19 mouse cellular contexts compared by ENCODE assay signal in the genomic region with DNA sequence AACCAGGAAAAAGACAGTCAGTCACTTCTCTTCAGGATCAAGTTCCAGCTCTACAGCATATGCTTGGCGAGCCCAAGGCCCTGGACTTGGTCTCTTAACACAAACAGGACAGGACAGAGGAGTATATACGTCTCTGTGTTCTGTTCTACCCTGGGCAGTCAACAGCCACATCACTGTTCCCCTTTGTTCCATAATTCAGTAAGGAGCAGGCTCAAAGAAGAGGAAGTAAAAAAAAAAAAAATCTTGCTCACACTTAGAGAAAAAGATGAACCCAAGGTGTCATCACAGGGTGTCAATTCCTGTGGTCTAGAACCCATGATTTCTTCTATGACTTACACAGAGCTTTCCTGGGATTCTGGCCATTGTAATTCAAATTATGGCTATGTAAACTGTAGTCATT.
DNase-seq lines count a peak whose midpoint lies in the region; ATAC-seq lines count a peak whose summit lies in the region.
"Had no signal": no experiment of that assay in that cellular context is flagged by ENCODE, and none has a peak within 500 bp of the region (broad histone marks: within the 10 kb centered on the region; RNA-seq: fewer than 3 reads in every experiment).

No protein-coding gene starts in this region.

- no peak overlapping the region for H3K9ac ChIP-seq in liver, embryonic 11.5 days (ENCODE audit: low read depth, low read length)
- H3K9ac ChIP-seq: embryonic facial prominence, embryonic 12.5 days; forebrain, embryonic 15.5 days; hindbrain, embryonic 14.5 days had no signal

- WGBS in liver, embryonic 11.5 days: 74% methylated on average over 2 of the region's 2 CpGs

- no peak overlapping the region for H3K4me2 ChIP-seq in liver, embryonic 11.5 days
- H3K4me2 ChIP-seq: embryonic facial prominence, embryonic 12.5 days; forebrain, embryonic 15.5 days; hindbrain, embryonic 14.5 days had no signal

- peak; percentile 26 for DNase-seq in lung, postnatal 36 days
- no peak for DNase-seq in lung, postnatal 10 days
- peak; percentile 8 for DNase-seq in MEL-GATA-1-ER (ENCODE audit: extremely low read depth, low read depth)
- no peak for DNase-seq in heart, adult 11 months
- DNase-seq in kidney, adult 8-10 months: no peak
- no peak for DNase-seq in liver, embryonic 11.5 days (ENCODE audit: low spot score)
- DNase-seq: adrenal gland, adult 8-10 months; adrenal gland, postnatal 36 days; cerebellum, adult 11 months; cerebellum, adult 8-10 months; cerebellum, postnatal 14 days; gastrocnemius, postnatal 14 days; heart, postnatal 10 days had no signal

- ATAC-seq in granulocyte monocyte progenitor cell, adult 5-6 weeks (replicated peaks; ENCODE audit: poor library complexity, severe bottlenecking): peak; percentile 80
- peak; percentile 38; the same call in 1 of the 2 replicates for ATAC-seq in neutrophil, adult 5-6 weeks (ENCODE audit: extremely low read depth, insufficient number of reproducible peaks, low FRiP score, poor library complexity, severe bottlenecking)
- ATAC-seq in liver, embryonic 11.5 days (replicated peaks; ENCODE audit: low FRiP score): no peak
- ATAC-seq: CD4-positive, CD25-positive, alpha-beta regulatory T cell, adult 4 months; forebrain, embryonic 15.5 days had no signal

- H3K9me3 ChIP-seq in liver, embryonic 11.5 days (ENCODE audit: control insufficient read depth, low read length): no peaks in the 10 kb centered on the region
- H3K9me3 ChIP-seq: embryonic facial prominence, embryonic 12.5 days; forebrain, embryonic 15.5 days had no signal

- no peaks in the 10 kb centered on the region for H3K27me3 ChIP-seq in liver, embryonic 11.5 days (replicated peaks; ENCODE audit: control insufficient read depth, insufficient read depth, low read length)
- H3K27me3 ChIP-seq: embryonic facial prominence, embryonic 12.5 days; forebrain, embryonic 15.5 days had no signal

- H3K4me3 ChIP-seq in liver, embryonic 11.5 days (ENCODE audit: low read depth, low read length): no peak overlapping the region
- H3K4me3 ChIP-seq: embryonic facial prominence, embryonic 12.5 days; forebrain, embryonic 15.5 days had no signal

- H3K4me1 ChIP-seq in liver, embryonic 11.5 days (replicated peaks; ENCODE audit: control insufficient read depth, insufficient read depth, low read length): peaks cover 2% of the 10 kb centered on the region; the same call in 1 of the 2 replicates
- H3K4me1 ChIP-seq: embryonic facial prominence, embryonic 12.5 days; forebrain, embryonic 15.5 days had no signal

- H3K27ac ChIP-seq in liver, embryonic 11.5 days (ENCODE audit: low read depth, low read length): no peak overlapping the region
- H3K27ac ChIP-seq: embryonic facial prominence, embryonic 12.5 days; forebrain, embryonic 15.5 days; hindbrain, embryonic 14.5 days had no signal

- no peaks in the 10 kb centered on the region; the same call in 1 of the 2 replicates for H3K36me3 ChIP-seq in liver, embryonic 11.5 days (ENCODE audit: control insufficient read depth, insufficient read depth, low read length)

Comparison
In these comparisons a context has a peak if more than half of its experiments do, and no peak if none do; other contexts are left out.
1. DNase-seq: peak in lung, postnatal 36 days (single experiment) and MEL-GATA-1-ER (single experiment); none in lung, postnatal 10 days (single experiment), heart, adult 11 months (single experiment), kidney, adult 8-10 months (0 of 2) and liver, embryonic 11.5 days (single experiment).